Mouse (Mus musculus): ENCODE measurements around the gene Tnfrsf21.

DNA sequence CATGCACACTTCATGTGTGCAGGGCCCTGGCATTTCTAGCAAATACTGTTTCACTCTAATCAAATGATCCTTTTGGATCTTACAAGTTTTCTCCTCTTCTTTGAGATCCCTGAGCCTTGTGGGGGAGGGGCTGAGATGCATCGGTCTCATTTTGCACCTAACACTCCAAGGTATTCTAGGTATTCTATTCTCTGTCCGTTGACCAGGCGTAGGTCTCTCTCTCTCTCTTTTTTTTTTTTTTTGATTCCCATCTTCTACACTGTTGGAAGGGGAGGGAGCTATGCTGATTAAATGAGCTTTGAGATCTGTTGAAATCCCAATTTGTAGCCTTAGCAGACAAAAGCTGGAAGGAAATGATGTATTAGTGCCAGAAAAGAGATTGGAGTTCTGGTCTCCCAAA, 8.2 kb downstream of the Tnfrsf21 start:
- TF ChIP-seq CTCF (IDR thresholded peaks at IDR 0.05; ENCODE audit: low read depth), result no peak
- no peak for TF ChIP-seq EP300 (IDR thresholded peaks at IDR 0.05; ENCODE audit: low read depth)
